Mouse (Mus musculus) forebrain, postnatal 0 days (tissue): ENCODE results near the gene Cfap20. TPM values are rescaled to one million over a fixed set of nuclear protein-coding genes. Genes with fewer than 3 reads are reported as not detected.

ENCODE experiments used
- ATAC-seq: fragments of 200-750 bp; cut with Nextera tagmentation; 2 replicates; pipeline ENCODE4 v1.8.0; 2017; ENCODE audit warnings: mild to moderate bottlenecking, moderate library complexity
- DNase-seq: peaks from one replicate; pipeline ENCODE4 v3.0.0-alpha.2; 2015
- H3K27ac ChIP-seq: fragments of 300-500 bp; sonication (generic); 2 replicates; pipeline ENCODE4 v1.5.1; 2014; ENCODE audit warnings: low read depth, mild to moderate bottlenecking, antibody characterized with exemption, low read length, moderate library complexity, mixed read lengths
- H3K27me3 ChIP-seq: fragments of 300-500 bp; sonication (generic); 2 replicates; pipeline ENCODE4 v1.6.1; 2014; ENCODE audit warnings: mild to moderate bottlenecking, low read length, mixed read lengths; ENCODE audit not compliant: insufficient read depth
- H3K36me3 ChIP-seq: fragments of 300-500 bp; sonication (generic); 2 replicates; pipeline ENCODE4 v1.6.1; 2014; ENCODE audit warnings: mild to moderate bottlenecking, moderate library complexity; ENCODE audit not compliant: insufficient read depth
- H3K4me1 ChIP-seq: fragments of 300-500 bp; sonication (generic); 2 replicates; pipeline ENCODE4 v1.6.1; 2014; ENCODE audit warnings: antibody characterized with exemption; ENCODE audit not compliant: insufficient read depth
- H3K4me2 ChIP-seq: fragments of 300-500 bp; sonication (generic); 2 replicates; pipeline ENCODE4 v1.6.1; 2014; ENCODE audit warnings: low read depth, mild to moderate bottlenecking, moderate library complexity
- H3K4me3 ChIP-seq: fragments of 300-500 bp; sonication (generic); 2 replicates; pipeline ENCODE4 v1.5.1; 2014; ENCODE audit warnings: low read depth, low read length, mixed read lengths
- H3K9ac ChIP-seq: fragments of 300-500 bp; sonication (generic); 2 replicates; pipeline ENCODE4 v1.6.1; 2014; ENCODE audit warnings: mild to moderate bottlenecking
- H3K9me3 ChIP-seq: fragments of 300-500 bp; sonication (generic); 2 replicates; pipeline ENCODE4 v1.6.1; 2016; ENCODE audit warnings: low read length
- CTCF ChIP-seq: sonication (generic); IDR thresholded peaks from 2 replicates; pipeline ENCODE4 v1.5.1; 2016; ENCODE audit warnings: antibody characterized with exemption, control low read depth, low read depth
- WGBS: fragments of 180-500 bp; shearing (Covaris S2); extraction: QIAGEN DNeasy Blood & Tissue Kit; methylation state at CpG from one replicate; pipeline ENCODE4 v1.1.7; 2014; 5-methylcytosine and 5-hydroxymethylcytosine counted together
- polyA plus RNA-seq: library from polyadenylated mRNA; unstranded; fragments of >200 nt; fragmentation: Nextera tagmentation; extraction: Ambion mirVana; gene quantifications from 2 replicates; pipeline ENCODE4 v1.2.1, GENCODE M21; 2015
- total RNA-seq: library from RNA; depleted of rRNA; stranded (reverse); fragments of >200 nt; gene quantifications from 2 replicates; pipeline ENCODE4 v1.2.3, GENCODE M21; 2014; rRNA removed

Cfap20 gene
- total and polyA plus RNA-seq, 2 experiments from 2014 or later, result 88.8 to 125 TPM

DNA sequence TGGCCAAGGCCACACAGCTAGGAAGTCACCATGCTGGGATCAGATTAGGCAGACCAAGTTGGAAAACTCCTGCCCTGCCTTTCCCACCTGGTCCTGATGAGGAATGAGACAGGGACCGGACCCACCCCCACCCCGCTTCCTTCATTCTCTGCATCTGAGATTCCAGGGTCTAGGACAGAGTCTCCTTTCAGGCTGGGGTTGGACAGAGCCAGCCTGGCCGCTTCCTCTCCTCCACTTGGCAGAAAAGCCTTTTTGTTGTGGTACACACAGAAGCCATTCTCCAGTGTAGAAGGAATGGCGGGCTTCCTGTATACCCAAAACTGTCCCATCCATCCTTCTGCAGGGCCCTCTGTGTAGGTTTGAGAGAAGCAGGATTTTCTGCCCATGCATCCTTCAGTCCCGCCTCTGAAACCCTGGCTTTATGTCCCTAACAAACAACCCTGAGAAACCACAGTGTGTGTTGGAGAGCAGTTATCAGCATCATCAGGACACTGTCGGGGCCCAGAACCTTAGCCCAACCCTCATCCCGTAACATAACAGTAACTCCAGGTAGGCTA, 59.2 kb downstream of the Cfap20 start:
- H3K9ac ChIP-seq, result no peak overlapping the region
- H3K36me3 ChIP-seq, result peaks cover 10% of the 10 kb centered on the region; the same call in 1 of the 2 replicates
- no peaks in the 10 kb centered on the region for H3K4me1 ChIP-seq
- no peak for DNase-seq
- H3K4me3 ChIP-seq, result no peak overlapping the region
- H3K4me2 ChIP-seq, result no peak overlapping the region
- no peaks in the 10 kb centered on the region for H3K9me3 ChIP-seq
- 81% methylated on average over 7 of the region's 7 CpGs for WGBS
- no peak overlapping the region for H3K27ac ChIP-seq
- TF ChIP-seq CTCF, result no peak
- peak; percentile 63 for ATAC-seq
- no peaks in the 10 kb centered on the region for H3K27me3 ChIP-seq

DNA sequence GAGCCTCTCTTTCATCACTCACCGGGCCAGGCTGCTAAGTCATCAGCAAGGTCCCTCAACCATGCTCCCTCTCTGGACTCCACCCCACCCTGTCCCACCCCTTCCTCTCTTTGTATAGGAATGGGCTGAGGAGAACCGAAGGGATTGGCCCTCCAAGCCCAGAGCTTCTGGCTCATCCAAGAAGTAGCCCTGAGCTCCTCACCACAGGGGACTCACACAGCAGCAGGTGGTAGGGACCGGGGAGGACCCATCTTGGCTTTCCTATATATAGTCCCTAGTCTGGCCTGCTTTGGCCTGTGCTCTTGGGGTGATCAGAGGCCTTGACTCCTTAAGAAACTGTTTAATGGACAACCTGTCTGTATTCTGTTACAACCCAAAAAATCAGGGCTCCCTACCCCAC, 60.2 kb downstream of the Cfap20 start:
- H3K4me3 ChIP-seq, result no peak overlapping the region
- no peak overlapping the region for H3K9ac ChIP-seq
- 91% methylated on average over 3 of the region's 3 CpGs for WGBS
- no peak overlapping the region for H3K27ac ChIP-seq
- H3K9me3 ChIP-seq, result no peaks in the 10 kb centered on the region
- no peak for ATAC-seq
- H3K27me3 ChIP-seq, result no peaks in the 10 kb centered on the region
- H3K4me1 ChIP-seq, result no peaks in the 10 kb centered on the region
- peaks cover 10% of the 10 kb centered on the region; the same call in 1 of the 2 replicates for H3K36me3 ChIP-seq
- H3K4me2 ChIP-seq, result no peak overlapping the region
- DNase-seq, result no peak
- TF ChIP-seq CTCF, result no peak

DNA sequence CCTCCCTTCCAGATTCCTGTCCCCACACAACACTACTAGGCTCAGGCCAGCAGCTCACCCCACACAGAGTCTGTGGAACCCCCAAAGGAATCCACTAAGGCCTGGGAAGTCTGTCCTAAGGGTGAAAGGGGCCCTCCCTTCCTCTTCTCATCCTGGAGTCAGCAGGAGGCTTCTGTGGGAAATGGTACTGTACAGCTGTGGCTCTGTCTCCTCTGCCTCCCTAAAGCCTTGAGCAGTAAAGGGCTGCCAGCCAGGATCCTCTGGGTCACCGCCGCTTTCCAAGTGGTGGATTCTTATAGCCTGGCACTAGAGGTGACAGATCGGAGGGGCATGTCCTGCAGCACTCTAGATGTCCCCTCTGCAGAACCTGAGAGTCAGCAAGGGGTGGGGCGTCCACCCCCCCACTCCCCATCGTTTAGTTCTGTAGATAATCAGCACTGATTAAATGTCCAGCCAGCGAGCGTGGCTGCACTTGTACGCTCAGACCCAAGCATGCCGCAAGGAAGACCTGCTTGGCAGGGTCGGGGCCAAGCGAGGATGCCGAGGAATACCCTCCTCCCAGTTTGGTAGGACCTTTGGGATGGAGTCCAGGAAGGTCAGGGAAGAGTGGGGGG, 61.2 kb downstream of the Cfap20 start:
- no peak for DNase-seq
- H3K4me1 ChIP-seq, result no peaks in the 10 kb centered on the region
- H3K36me3 ChIP-seq, result peaks cover 10% of the 10 kb centered on the region; the same call in 1 of the 2 replicates
- H3K4me3 ChIP-seq, result no peak overlapping the region
- H3K4me2 ChIP-seq, result no peak overlapping the region
- no peak for ATAC-seq
- no peaks in the 10 kb centered on the region for H3K27me3 ChIP-seq
- no peaks in the 10 kb centered on the region for H3K9me3 ChIP-seq
- TF ChIP-seq CTCF, result no peak
- no peak overlapping the region for H3K9ac ChIP-seq
- H3K27ac ChIP-seq, result no peak overlapping the region
- 88% methylated on average over 12 of the region's 12 CpGs for WGBS

Other genes with a start within 250 kb of the Cfap20 start
- 53.9 and 54.1 TPM in 2 replicates for gene Kifc3, start 232.1 kb downstream of the Cfap20 start, total RNA-seq
- gene Kifc3, start 232.1 kb downstream of the Cfap20 start, polyA plus RNA-seq, result 32.7 and 33.2 TPM in 2 replicates
- 0.33 and 0.85 TPM in 2 replicates for gene Cngb1, start 128.3 kb downstream of the Cfap20 start, total RNA-seq
- gene Cngb1, start 128.3 kb downstream of the Cfap20 start, polyA plus RNA-seq, result 0.47 and 1.2 TPM in 2 replicates
- gene Tepp, start 124.3 kb downstream of the Cfap20 start, total RNA-seq, result 1.2 and 1.3 TPM in 2 replicates
- 0.86 and 1.8 TPM in 2 replicates for gene Tepp, start 124.3 kb downstream of the Cfap20 start, polyA plus RNA-seq
- 11.8 and 15.7 TPM in 2 replicates for gene Zfp319, start 102.9 kb downstream of the Cfap20 start, total RNA-seq
- gene Zfp319, start 102.9 kb downstream of the Cfap20 start, polyA plus RNA-seq, result 10.7 and 13.4 TPM in 2 replicates
- gene Usb1, start 102.6 kb downstream of the Cfap20 start, total RNA-seq, result 30.8 and 66.0 TPM in 2 replicates
- gene Usb1, start 102.6 kb downstream of the Cfap20 start, polyA plus RNA-seq, result 34.9 and 38.6 TPM in 2 replicates
- gene Mmp15, start 82.6 kb downstream of the Cfap20 start, total RNA-seq, result 32.4 and 40.3 TPM in 2 replicates
- gene Mmp15, start 82.6 kb downstream of the Cfap20 start, polyA plus RNA-seq, result 10.7 and 13.9 TPM in 2 replicates
- 26.7 TPM in 2 replicates for gene Csnk2a2, start 55.2 kb upstream of the Cfap20 start, total RNA-seq
- gene Csnk2a2, start 55.2 kb upstream of the Cfap20 start, polyA plus RNA-seq, result 7.7 and 9.9 TPM in 2 replicates
- gene Ccdc113, start 99.2 kb upstream of the Cfap20 start, total RNA-seq, result 3.4 and 3.7 TPM in 2 replicates
- gene Ccdc113, start 99.2 kb upstream of the Cfap20 start, polyA plus RNA-seq, result 3.3 and 5.3 TPM in 2 replicates
- 0.38 TPM in 1 of 2 replicates, not detected in the other for gene Prss54, start 141.5 kb upstream of the Cfap20 start, total RNA-seq
- gene Prss54, start 141.5 kb upstream of the Cfap20 start, polyA plus RNA-seq, result not detected in 2 replicates
- 3.8 and 4.3 TPM in 2 replicates for gene Gins3, start 198.6 kb upstream of the Cfap20 start, total RNA-seq
- 3.2 and 4.4 TPM in 2 replicates for gene Gins3, start 198.6 kb upstream of the Cfap20 start, polyA plus RNA-seq
- 549 and 619 TPM in 2 replicates for gene Ndrg4, start 242.1 kb upstream of the Cfap20 start, total RNA-seq
- gene Ndrg4, start 242.1 kb upstream of the Cfap20 start, polyA plus RNA-seq, result 428 and 484 TPM in 2 replicates